Mouse (Mus musculus): ENCODE data around the gene Prkca.

DNA sequence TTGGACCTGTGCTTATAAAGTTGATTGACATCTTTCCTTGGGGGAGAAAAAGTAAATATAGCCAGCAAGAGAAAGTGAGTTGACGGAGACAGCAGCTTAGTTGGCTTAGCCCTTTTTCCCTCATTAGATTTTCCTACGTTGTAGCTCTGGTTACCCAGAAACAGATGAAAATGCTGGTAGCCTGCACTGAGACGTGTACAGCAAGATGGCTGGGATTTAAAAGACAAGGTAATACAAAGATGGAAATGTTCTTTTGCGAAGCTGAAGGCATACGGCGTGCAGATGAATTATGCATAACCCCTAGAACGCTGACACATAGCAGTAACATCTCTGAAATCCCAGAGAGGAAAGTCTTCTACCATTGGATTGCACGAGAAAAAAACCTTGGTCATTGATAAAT is 198.6 kb downstream of the Prkca start:
- TF ChIP-seq EP300 (IDR thresholded peaks at IDR 0.05; ENCODE audit: low read depth) (no peak), CTCF (IDR thresholded peaks at IDR 0.05; ENCODE audit: low read depth) (no peak)
